Mouse (Mus musculus) MEL (cell line): ENCODE measurements around the gene Rrad.

ENCODE experiments used
- CTCF ChIP-seq, 3 experiments: IDR thresholded peaks in 2 of 3; conservative IDR thresholded peaks in 1 of 3; 2 replicates each; pipeline ENCODE4 v1.5.1; 2011 to 2012; ENCODE audit warnings: low read length in 3 of 3, low read depth in 2 of 3, mild to moderate bottlenecking in 2 of 3, improper control_type of control experiment in 1 of 3, inconsistent platforms in 1 of 3, mixed read lengths in 1 of 3, moderate library complexity in 1 of 3; ENCODE audit not compliant: control insufficient read depth in 1 of 3, insufficient read depth in 1 of 3, poor library complexity in 1 of 3, severe bottlenecking in 1 of 3
- EP300 ChIP-seq, 2 experiments: IDR thresholded peaks; 2 replicates each; pipeline ENCODE4 v1.6.1; 2011; ENCODE audit warnings: improper control_type of control experiment in 2 of 2, low read length in 2 of 2, low read depth in 1 of 2, mild to moderate bottlenecking in 1 of 2
- JUND ChIP-seq: IDR thresholded peaks from 2 replicates; pipeline ENCODE4 v1.6.1; 2011; ENCODE audit warnings: low read depth, mild to moderate bottlenecking, improper control_type of control experiment, low read length
- SMC3 ChIP-seq: IDR thresholded peaks from 2 replicates; pipeline ENCODE4 v1.6.1; 2011; ENCODE audit warnings: low read depth, low read length, improper control_type of control experiment

- TF ChIP-seq JUND (no peak), EP300 (IDR thresholded peaks at IDR 0.05; ENCODE audit: low read depth in 1 of 2, low read length in 2 of 2) (no peak), CTCF (IDR thresholded peaks at IDR 0.05 in 2 of 3, conservative IDR thresholded peaks at IDR 0.05 in 1 of 3; ENCODE audit: control insufficient read depth in 1 of 3, insufficient read depth in 1 of 3, low read depth in 2 of 3, low read length in 3 of 3, poor library complexity in 1 of 3, severe bottlenecking in 1 of 3) (no peak), SMC3 (no peak)
These were observed 1.4 kb upstream of the Rrad start for GRCm38 (mm10) chr8:104632486-104632885.
